Mouse (Mus musculus) thymus, adult 2 months (tissue): ENCODE measurements around the gene Anks1.

ENCODE experiments used
- CTCF ChIP-seq: fragments of 200-500 bp; IDR thresholded peaks from 2 replicates; pipeline ENCODE4 v1.5.1; 2012; ENCODE audit warnings: mild to moderate bottlenecking, control low read depth, low read length, moderate library complexity, borderline replicate concordance; ENCODE audit not compliant: control insufficient read depth, poor library complexity, insufficient read depth; ENCODE audit errors: extremely low read depth
- POLR2A ChIP-seq: fragments of 200-500 bp; IDR thresholded peaks from 2 replicates; pipeline ENCODE4 v1.6.1; 2012; ENCODE audit warnings: mild to moderate bottlenecking, low read length, control low read depth, moderate library complexity; ENCODE audit not compliant: control insufficient read depth, poor library complexity, insufficient read depth; ENCODE audit errors: extremely low read depth

GRCm38 (mm10) chr17:28081856-28082255 lies 172.8 kb downstream of the Anks1 start:
- TF ChIP-seq CTCF (no peak), POLR2A (no peak)
